Mouse (Mus musculus): Measurements from ENCODE around the gene Dcp1b.

Gene Dcp1b

DNA sequence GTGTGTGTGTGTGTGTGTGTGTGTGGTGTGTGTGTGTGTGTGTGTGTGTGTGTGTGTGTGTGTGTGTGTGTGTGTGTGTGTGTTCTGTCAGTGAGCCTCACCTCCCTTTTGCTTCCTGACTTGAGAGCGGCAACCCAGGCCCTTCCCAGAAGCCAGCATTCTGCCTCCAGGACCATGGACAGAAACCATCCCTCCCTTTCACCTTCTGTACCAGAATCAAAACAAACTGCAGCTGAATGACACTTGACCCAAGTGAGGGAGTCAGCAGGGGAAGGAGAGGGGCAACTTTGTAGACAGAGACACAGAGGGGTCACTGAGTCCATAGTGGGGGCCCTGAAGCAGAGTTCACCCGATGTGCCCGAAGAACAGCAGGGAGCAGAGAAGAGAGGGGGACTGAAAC is 58.0 kb downstream of the Dcp1b start:
- DNase-seq (ENCODE audit: low spot score in 2 of 2) = no peak

DNA sequence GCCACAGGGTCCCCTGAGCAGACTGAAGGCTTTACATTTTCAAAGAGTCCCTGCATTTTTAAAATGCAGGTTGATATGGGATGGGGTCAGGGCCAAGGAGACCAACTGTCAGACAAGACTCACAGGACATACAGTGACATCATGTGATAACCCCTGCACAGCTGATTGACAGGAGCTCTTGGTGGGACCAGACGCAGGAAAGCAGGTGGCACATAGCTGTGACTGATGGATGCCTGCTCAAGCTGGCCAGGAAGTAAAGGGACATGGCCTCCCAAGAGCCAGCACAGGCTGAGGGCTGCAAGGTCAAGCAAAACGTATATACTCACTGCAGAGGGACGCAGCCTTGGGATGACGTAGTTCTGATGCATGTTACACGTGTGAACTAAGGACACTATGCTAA is 60.4 kb downstream of the Dcp1b start:
- no peak for DNase-seq (ENCODE audit: low spot score in 2 of 2)

DNA sequence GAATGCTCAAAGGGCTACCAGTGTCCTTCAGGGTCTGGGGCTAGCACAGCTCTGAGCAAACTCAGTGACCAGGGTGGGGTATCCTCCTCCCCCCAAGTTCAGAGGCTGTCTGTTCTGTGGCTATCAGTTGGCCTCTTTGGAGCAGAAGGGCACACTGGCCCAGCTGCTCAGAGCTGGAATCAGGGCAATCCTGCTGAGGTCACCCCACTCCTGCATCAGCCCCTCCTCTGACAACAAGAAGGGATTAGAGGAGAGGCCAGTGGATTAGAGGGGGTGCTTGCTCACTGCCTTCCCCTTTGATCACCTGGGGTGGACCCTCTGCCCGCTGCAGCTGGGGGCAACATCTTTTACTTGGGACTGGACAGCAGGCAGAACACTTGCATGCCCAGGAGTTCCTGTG is 61.2 kb downstream of the Dcp1b start, which contains the start of gene Cacna2d4:
Cacna2d4 (plus strand) TSS at position 286 of the 400 bp plus-strand sequence.
- DNase-seq (ENCODE audit: low spot score in 2 of 2) = no peak

DNA sequence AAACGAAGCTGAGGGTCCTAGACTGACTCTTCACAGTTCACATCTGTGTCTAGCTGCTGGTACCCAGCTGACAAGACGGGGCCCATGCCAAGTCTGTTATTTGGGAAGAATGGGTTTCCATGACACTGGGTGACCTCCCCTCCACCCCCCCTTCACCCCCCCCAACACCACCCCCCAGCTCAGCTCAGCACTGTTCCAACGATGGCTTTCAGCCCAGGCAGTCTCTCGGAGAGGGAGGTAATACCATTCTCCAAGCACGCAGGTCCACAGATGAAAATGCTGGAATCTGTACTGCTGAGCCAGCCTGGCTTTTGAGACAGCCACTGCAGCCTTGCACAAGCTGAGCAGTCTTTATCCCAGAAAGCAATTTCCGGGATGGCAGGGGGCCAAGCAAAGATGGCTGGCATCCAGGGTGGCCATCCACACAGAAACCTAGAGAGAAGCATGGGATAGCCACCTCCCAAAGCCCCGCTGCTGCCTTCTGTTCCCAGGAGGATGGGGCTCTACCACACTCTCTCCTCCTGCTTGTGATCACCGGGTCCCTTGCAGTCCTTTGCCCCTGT is 62.5 kb downstream of the Dcp1b start:
- peak in 1 of 2 experiments; percentile 75 for DNase-seq (ENCODE audit: low spot score in 2 of 2)

DNA sequence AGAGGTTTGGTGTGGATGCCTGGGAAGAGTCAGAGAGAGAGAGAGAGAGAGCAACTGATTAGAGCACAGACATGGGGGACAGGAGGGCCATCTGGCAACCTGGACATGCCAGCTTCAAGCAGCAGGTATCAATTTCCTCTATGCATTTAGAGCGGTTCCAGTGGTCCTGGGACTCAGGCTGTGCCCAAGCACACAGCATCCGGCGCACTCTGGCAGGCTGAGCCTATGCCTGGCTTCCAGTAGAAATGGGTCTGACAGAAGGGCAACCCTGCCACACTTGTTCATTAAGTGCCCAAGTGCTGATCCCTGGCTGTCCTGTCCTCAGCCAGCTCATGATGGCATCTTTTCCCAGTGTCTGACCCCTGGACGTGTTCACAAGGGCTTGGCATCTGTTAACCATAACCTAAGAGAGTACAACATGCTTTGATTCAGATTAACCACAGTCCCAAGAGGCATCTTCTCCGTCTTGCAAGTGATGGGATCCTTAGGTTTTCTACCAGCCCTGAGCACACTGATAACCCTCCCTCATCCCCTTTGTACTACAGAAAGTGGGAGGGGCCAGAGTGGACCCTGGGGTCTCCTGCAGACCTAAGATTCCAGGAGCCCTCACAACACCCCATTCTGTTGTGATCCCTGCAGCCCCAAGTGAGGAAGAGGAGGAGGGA is 64.4 kb downstream of the Dcp1b start:
- DNase-seq (ENCODE audit: low spot score in 2 of 2) = no peak

DNA sequence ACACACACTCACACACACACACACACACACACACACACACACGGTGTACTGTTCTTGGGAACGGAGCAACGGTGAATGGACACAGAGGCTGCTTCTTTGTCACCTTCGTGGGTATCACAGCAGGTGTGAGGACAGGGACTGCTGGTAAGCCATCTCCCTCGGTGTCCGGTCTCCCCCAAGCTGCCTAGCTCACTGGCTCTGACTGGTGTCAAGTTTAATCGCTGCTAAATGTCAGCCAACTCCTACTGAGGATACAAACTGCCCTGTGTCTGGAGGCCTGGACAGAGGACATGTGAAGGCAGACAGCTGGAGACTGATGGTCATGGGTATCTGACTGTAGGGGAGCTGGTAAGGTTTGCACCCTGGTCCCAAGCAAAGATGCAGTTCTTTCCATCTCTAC is 65.2 kb downstream of the Dcp1b start:
- no peak for DNase-seq (ENCODE audit: low spot score in 2 of 2)

DNA sequence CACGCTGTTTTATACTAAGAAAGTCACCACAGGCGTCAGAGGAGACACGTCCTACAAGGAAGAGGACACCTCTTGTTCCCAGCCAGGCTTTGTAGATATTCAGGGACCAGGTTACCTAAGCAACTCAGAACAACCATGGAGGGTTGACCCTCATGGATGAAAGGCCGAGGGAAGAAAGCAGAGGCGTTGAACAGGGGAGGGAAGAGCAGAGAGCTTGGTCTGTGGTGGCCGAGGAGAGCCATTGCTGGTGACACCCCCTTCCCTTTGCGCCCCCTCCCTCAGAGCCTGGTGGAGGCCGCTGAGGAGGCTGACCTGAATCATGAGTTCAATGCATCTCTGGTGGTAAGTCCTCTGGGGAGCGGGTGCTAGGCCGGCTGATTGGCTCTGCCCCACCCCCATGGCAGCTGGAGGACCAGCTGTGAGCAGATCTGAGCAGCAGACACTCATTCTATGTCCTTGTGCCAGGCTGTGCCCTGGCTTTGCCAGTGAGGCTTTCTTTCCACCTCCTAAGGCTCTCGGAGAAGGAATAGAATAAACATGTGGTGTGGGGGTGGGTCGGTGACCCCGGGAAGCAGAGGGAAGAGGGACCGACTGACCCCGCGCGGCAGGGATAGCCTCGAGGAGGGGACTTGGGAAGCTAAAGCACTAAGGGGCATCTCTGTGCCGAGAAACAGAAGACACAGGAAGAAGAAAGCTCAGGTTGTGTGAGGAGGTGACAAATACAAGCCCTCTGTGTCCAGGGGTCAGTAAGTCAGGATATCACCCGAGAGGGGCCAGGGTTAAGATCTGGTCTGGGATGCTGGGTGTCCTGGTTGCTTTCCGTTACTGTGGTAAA is 66.0 kb downstream of the Dcp1b start:
- no peak for DNase-seq (ENCODE audit: low spot score in 2 of 2)

DNA sequence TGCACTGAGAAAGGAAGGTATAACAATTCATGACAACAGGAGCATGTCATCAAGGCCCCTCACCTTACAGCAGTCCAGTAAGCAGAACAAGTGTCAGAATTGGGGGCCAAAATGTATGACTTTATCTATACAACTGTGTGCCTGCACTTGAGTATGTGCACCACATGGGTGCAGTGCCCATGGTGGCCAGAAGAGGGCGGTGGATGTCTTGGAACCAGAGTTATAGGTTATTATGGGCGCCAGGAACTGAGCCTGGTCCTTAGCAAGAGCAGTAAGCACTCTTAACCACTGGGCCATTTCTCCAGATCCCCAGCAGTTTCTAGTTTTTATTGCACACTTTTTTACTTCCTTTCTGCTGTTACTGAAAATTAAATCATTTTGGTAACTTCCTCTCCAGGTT is 71.0 kb downstream of the Dcp1b start:
- no peak for DNase-seq (ENCODE audit: low spot score in 2 of 2)

DNA sequence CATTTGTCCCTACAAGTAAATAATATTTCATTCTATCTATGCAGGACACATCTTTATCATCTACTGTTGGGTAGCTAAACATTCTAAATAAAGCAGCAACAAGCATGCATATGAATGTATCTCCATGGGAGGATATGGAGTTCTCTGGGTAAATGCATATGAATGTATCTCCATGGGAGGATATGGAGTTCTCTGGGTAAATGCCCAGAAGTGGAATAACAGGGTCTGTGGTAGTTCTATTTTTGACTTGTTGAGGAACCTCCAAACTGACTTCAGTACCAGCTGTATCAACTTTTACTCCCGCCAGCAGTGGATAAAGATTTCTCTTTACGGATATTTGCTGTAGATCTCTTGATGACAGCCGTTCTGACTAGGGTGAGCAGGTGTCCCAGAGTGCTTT is 73.5 kb downstream of the Dcp1b start:
- no peak for DNase-seq (ENCODE audit: low spot score in 2 of 2)

DNA sequence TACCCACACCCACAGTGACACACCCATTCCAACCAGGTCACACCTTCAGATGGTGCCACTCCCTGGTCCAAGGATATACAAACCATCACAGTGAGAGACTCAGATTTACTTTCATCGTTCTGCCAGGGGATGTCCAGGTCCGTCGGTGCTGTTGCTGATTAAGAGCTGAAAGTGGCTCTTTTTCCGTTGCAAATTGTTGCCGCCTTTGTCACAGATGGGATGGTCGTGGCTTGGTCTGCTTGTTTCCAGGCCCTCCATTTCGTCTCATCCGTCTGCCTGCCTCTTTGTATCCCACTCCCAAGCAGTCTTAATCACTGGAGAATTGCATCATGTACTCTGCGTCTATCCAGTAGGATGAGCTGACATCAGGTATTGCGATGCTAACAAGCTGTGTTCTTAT is 74.7 kb downstream of the Dcp1b start:
- DNase-seq (ENCODE audit: low spot score in 2 of 2) = no peak

DNA sequence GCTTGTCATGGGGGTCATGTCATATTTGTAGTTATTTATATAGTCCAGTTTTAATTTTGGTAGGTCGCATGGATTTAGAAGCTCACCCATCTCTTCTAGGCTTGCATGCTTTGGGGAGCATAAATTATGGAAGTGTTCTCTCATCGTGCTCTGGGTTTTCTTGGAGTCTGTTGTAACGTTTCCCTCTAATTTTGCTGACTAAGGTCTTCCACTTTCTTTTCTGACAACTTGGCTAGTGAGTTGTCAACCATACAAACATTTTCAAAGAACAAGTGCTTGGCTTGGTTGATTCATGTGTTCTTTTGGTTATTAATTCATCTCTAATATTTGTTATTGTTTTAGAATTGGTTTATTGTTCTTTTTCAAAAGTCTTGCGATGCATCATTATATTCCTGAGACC is 76.7 kb downstream of the Dcp1b start:
- no peak for DNase-seq (ENCODE audit: low spot score in 2 of 2)

All from frontal cortex, postnatal 36 days (tissue).